ENCODE assay signal across 14 mouse cellular contexts in genomic region chr1:88869885-88870284, GRCm38 (mm10).
A peak's percentile ranks its signal among the peaks of the same experiment; 100 is the strongest.
DNase-seq lines count a peak whose midpoint lies in the region; ATAC-seq and TF ChIP-seq lines count a peak whose summit lies in the region.
"Had no signal": no experiment of that assay in that cellular context is flagged by ENCODE, and none has a peak within 500 bp of the region (broad histone marks: within the 10 kb centered on the region; RNA-seq: fewer than 3 reads in every experiment).

No protein-coding gene starts in this region.

- no peaks in the 10 kb centered on the region for H3K9me3 ChIP-seq in forebrain, postnatal 0 days (ENCODE audit: low read length)
- H3K9me3 ChIP-seq: forebrain, embryonic 13.5 days had no signal

- peaks cover 8% of the 10 kb centered on the region for H3K4me1 ChIP-seq in embryonic fibroblast, embryonic 13.5 days (ENCODE audit: control insufficient read depth, insufficient read depth, low read length)
- no peaks in the 10 kb centered on the region for H3K4me1 ChIP-seq in forebrain, postnatal 0 days (ENCODE audit: insufficient read depth)
- H3K4me1 ChIP-seq: forebrain, embryonic 13.5 days had no signal

- no peak overlapping the region for H3K27ac ChIP-seq in left cerebral cortex, adult 2 months
- peak overlapping the region; percentile 94 for H3K27ac ChIP-seq in embryonic fibroblast, embryonic 13.5 days (ENCODE audit: insufficient read depth, low read length)
- no peak overlapping the region for H3K27ac ChIP-seq in forebrain, postnatal 0 days (ENCODE audit: low read depth, low read length)
- H3K27ac ChIP-seq: forebrain, embryonic 13.5 days had no signal

- no peak overlapping the region for H3K9ac ChIP-seq in forebrain, postnatal 0 days
- H3K9ac ChIP-seq: forebrain, embryonic 13.5 days had no signal

- no peaks in the 10 kb centered on the region for H3K27me3 ChIP-seq in forebrain, postnatal 0 days (ENCODE audit: insufficient read depth, low read length)
- H3K27me3 ChIP-seq: forebrain, embryonic 13.5 days had no signal

- no peak for TF ChIP-seq CTCF in left cerebral cortex, adult 2 months (IDR thresholded peaks at IDR 0.05)
- no peak for TF ChIP-seq CTCF in embryonic fibroblast, embryonic 13.5 days (IDR thresholded peaks at IDR 0.05; ENCODE audit: borderline replicate concordance, insufficient read depth, low read length)
- TF ChIP-seq CTCF in forebrain, postnatal 0 days (IDR thresholded peaks at IDR 0.05; ENCODE audit: low read depth): no peak

- DNase-seq in left cerebral cortex, postnatal 4 days: peak; percentile 55
- DNase-seq in left cerebral cortex, adult 2 months (ENCODE audit: extremely low spot score in 1 of 2, low spot score in 2 of 2): no peak
- DNase-seq in brain, adult 2 months (ENCODE audit: low read depth, low spot score): peak; percentile 42
- peak; percentile 55 to 64 for DNase-seq in kidney, postnatal 25 days
- DNase-seq in thymus, postnatal 4 days: no peak
- DNase-seq in forebrain, postnatal 0 days: no peak
- DNase-seq: embryo, embryonic 11 days; gastrocnemius, postnatal 14 days; heart, postnatal 10 days; right cerebral cortex, adult 18-20 months had no signal

- intact Hi-C loops in left cerebral cortex, postnatal 4 days (cut with DNase I): no loop called here
- intact Hi-C loops in left cerebral cortex, adult 2 months (cut with DNase I): no loop called here

- H3K36me3 ChIP-seq in forebrain, postnatal 0 days (ENCODE audit: insufficient read depth): no peaks in the 10 kb centered on the region

- no peak overlapping the region for H3K4me2 ChIP-seq in forebrain, postnatal 0 days (ENCODE audit: low read depth)
- H3K4me2 ChIP-seq: forebrain, embryonic 13.5 days had no signal

- no peak for ATAC-seq in granulocyte monocyte progenitor cell, adult 5-6 weeks (replicated peaks; ENCODE audit: poor library complexity, severe bottlenecking)
- ATAC-seq in forebrain, postnatal 0 days: no peak
- ATAC-seq: forebrain, embryonic 13.5 days; lung, postnatal 0 days had no signal

- TF ChIP-seq POLR2A in embryonic fibroblast, embryonic 13.5 days (IDR thresholded peaks at IDR 0.05; ENCODE audit: low read depth, low read length): no peak

- no peak overlapping the region for H3K4me3 ChIP-seq in left cerebral cortex, adult 2 months
- no peak overlapping the region for H3K4me3 ChIP-seq in embryonic fibroblast, embryonic 13.5 days (ENCODE audit: insufficient read depth, low read length)
- H3K4me3 ChIP-seq in forebrain, postnatal 0 days (ENCODE audit: low read depth, low read length): no peak overlapping the region
- H3K4me3 ChIP-seq: forebrain, embryonic 13.5 days had no signal

- WGBS in forebrain, postnatal 0 days: 57% methylated on average over 4 of the region's 4 CpGs

Comparison
In these comparisons a context has a peak if more than half of its experiments do, and no peak if none do; other contexts are left out.
1. DNase-seq: peak in left cerebral cortex, postnatal 4 days (single experiment), brain, adult 2 months (single experiment) and kidney, postnatal 25 days (2 of 2); none in left cerebral cortex, adult 2 months (0 of 2), thymus, postnatal 4 days (single experiment) and forebrain, postnatal 0 days (single experiment).